Mouse (Mus musculus) cerebellum, adult 2 months (tissue): Measurements from ENCODE around the gene Nectin4. TPM values are rescaled to one million over a fixed set of nuclear protein-coding genes. Genes with fewer than 3 reads are reported as not detected.

Experiments used
- DNase-seq, 2 experiments: peaks; one replicate each; pipeline ENCODE4 v3.0.0; 2021
- H3K27ac ChIP-seq: fragments of 200-500 bp; 2 replicates; pipeline ENCODE4 v1.5.1; 2012; ENCODE audit warnings: low read length, control low read depth, inconsistent platforms; ENCODE audit not compliant: insufficient read depth
- H3K27me3 ChIP-seq: fragments of 200-500 bp; 2 replicates; pipeline ENCODE4 v1.6.1; 2012; ENCODE audit warnings: inconsistent platforms, mild to moderate bottlenecking, low read length, moderate library complexity; ENCODE audit not compliant: control insufficient read depth, insufficient read depth
- H3K4me1 ChIP-seq: fragments of 200-500 bp; 2 replicates; pipeline ENCODE4 v1.6.1; 2011; ENCODE audit warnings: low read length; ENCODE audit not compliant: control insufficient read depth, insufficient read depth
- H3K4me3 ChIP-seq: fragments of 200-500 bp; replicated peaks from 2 replicates; pipeline ENCODE3; 2011; ENCODE audit warnings: mild to moderate bottlenecking, low read depth, low read length, control low read depth; ENCODE audit not compliant: insufficient read depth
- CTCF ChIP-seq: fragments of 200-500 bp; IDR thresholded peaks from 2 replicates; pipeline ENCODE4 v1.5.1; 2011; ENCODE audit warnings: low read depth, mild to moderate bottlenecking, control low read depth, low read length, moderate library complexity, borderline replicate concordance; ENCODE audit not compliant: insufficient read depth
- POLR2A ChIP-seq: fragments of 200-500 bp; IDR thresholded peaks from 2 replicates; pipeline ENCODE4 v1.6.1; 2011; ENCODE audit warnings: low read length, control low read depth, borderline replicate concordance; ENCODE audit not compliant: insufficient read depth
- WGBS: fragments of 180-500 bp; shearing (Covaris S2); methylation state at CpG from one replicate; pipeline ENCODE4 v1.1.7; 2018; 5-methylcytosine and 5-hydroxymethylcytosine counted together
- polyA plus RNA-seq: library from polyadenylated mRNA; depleted of rRNA; stranded (reverse); fragments of >200 nt; gene quantifications from 2 replicates; pipeline ENCODE4 v1.2.3, GENCODE M21; 2012

Gene Nectin4
- polyA plus RNA-seq, 1 experiment, result 11.9 TPM

GRCm38 (mm10) chr1:171419291-171419882 lies 49.5 kb downstream of the Nectin4 start:
- no peaks in the 10 kb centered on the region for H3K4me1 ChIP-seq
- H3K4me3 ChIP-seq, result no peak overlapping the region
- no peak overlapping the region for H3K27ac ChIP-seq
- no peaks in the 10 kb centered on the region for H3K27me3 ChIP-seq
- 41% methylated on average over 12 of the region's 12 CpGs for WGBS
- DNase-seq, result no peak
- TF ChIP-seq CTCF (no peak), POLR2A (no peak)

GRCm38 (mm10) chr1:171419905-171420304 lies 50.0 kb downstream of the Nectin4 start:
- no peak overlapping the region for H3K4me3 ChIP-seq
- no peaks in the 10 kb centered on the region for H3K4me1 ChIP-seq
- no peak for DNase-seq
- 58% methylated on average over 5 of the region's 5 CpGs for WGBS
- TF ChIP-seq CTCF (no peak), POLR2A (no peak)
- H3K27ac ChIP-seq, result no peak overlapping the region
- H3K27me3 ChIP-seq, result no peaks in the 10 kb centered on the region

GRCm38 (mm10) chr1:171422504-171423095 lies 52.7 kb downstream of the Nectin4 start:
- no peaks in the 10 kb centered on the region for H3K4me1 ChIP-seq
- no peak for DNase-seq
- no peak overlapping the region for H3K27ac ChIP-seq
- TF ChIP-seq POLR2A, result no peak
- TF ChIP-seq CTCF, result no peak
- 83% methylated on average over 8 of the region's 8 CpGs for WGBS
- H3K27me3 ChIP-seq, result no peaks in the 10 kb centered on the region
- no peak overlapping the region for H3K4me3 ChIP-seq

GRCm38 (mm10) chr1:171424638-171425037 lies 54.7 kb downstream of the Nectin4 start:
- WGBS, result 80% methylated on average over 5 of the region's 5 CpGs

GRCm38 (mm10) chr1:171425126-171425525 lies 55.2 kb downstream of the Nectin4 start:
- no peak for DNase-seq
- Histone ChIP-seq H3K27me3 (no peaks in the 10 kb centered on the region), H3K4me1 (no peaks in the 10 kb centered on the region), H3K4me3 (no peak overlapping the region), H3K27ac (no peak overlapping the region)
- 77% methylated on average over 4 of the region's 4 CpGs for WGBS
- TF ChIP-seq CTCF (no peak), POLR2A (no peak)

More at GRCm38 (mm10) chr1:171424638-171425037, 54.7 kb downstream of the Nectin4 start:
- no peak for DNase-seq
- H3K4me3 ChIP-seq, result no peak overlapping the region
- H3K27ac ChIP-seq, result no peak overlapping the region
- H3K27me3 ChIP-seq, result no peaks in the 10 kb centered on the region
- TF ChIP-seq CTCF (no peak), POLR2A (no peak)
- no peaks in the 10 kb centered on the region for H3K4me1 ChIP-seq

- Histone ChIP-seq H3K27me3 (no peaks in the 10 kb centered on the region), H3K27ac (no peak overlapping the region), H3K4me3 (no peak overlapping the region), H3K4me1 (no peaks in the 10 kb centered on the region)
- DNase-seq, result no peak
- WGBS, result 84% methylated on average over 5 of the region's 5 CpGs
- no peak for TF ChIP-seq CTCF
- TF ChIP-seq POLR2A, result no peak
These were observed 62.3 kb downstream of the Nectin4 start for GRCm38 (mm10) chr1:171432158-171432557.

- Histone ChIP-seq H3K27me3 (no peaks in the 10 kb centered on the region), H3K4me3 (no peak overlapping the region), H3K4me1 (no peaks in the 10 kb centered on the region), H3K27ac (no peak overlapping the region)
- DNase-seq, result no peak
- 73% methylated on average over 7 of the region's 7 CpGs for WGBS
- TF ChIP-seq CTCF (no peak), POLR2A (no peak)
These were observed 65.5 kb downstream of the Nectin4 start for GRCm38 (mm10) chr1:171435288-171435814.

GRCm38 (mm10) chr1:171435974-171436373 lies 66.1 kb downstream of the Nectin4 start:
- TF ChIP-seq CTCF (no peak), POLR2A (no peak)
- H3K27ac ChIP-seq, result no peak overlapping the region
- no peak for DNase-seq
- no peaks in the 10 kb centered on the region for H3K4me1 ChIP-seq
- no peak overlapping the region for H3K4me3 ChIP-seq
- 82% methylated on average over 1 of the region's 1 CpGs for WGBS
- no peaks in the 10 kb centered on the region for H3K27me3 ChIP-seq
